Mouse (Mus musculus) embryonic facial prominence, embryonic 12.5 days (tissue): ENCODE measurements at regions not wholly inside any gene's neighbourhood (a gene's known extent, or its start where the extent isn't known, plus 50 kb on each side); places are given as distances from the start of the nearest gene placed in this dataset.

Experiments
- ATAC-seq: fragments of 200-750 bp; cut with Nextera tagmentation; 2 replicates; pipeline ENCODE4 v1.8.0; 2017; ENCODE audit not compliant: insufficient number of reproducible peaks, insufficient read depth, low FRiP score, low TSS enrichment
- H3K27ac ChIP-seq: fragments of 300-500 bp; sonication (generic); 2 replicates; pipeline ENCODE4 v1.5.1; 2016; ENCODE audit warnings: mild to moderate bottlenecking
- H3K27me3 ChIP-seq: fragments of 300-500 bp; sonication (generic); 2 replicates; pipeline ENCODE4 v1.6.1; 2016; ENCODE audit warnings: mild to moderate bottlenecking, moderate library complexity
- H3K36me3 ChIP-seq: fragments of 300-500 bp; sonication (generic); 2 replicates; pipeline ENCODE4 v1.6.1; 2016; ENCODE audit warnings: mild to moderate bottlenecking
- H3K4me1 ChIP-seq: fragments of 300-500 bp; sonication (generic); 2 replicates; pipeline ENCODE4 v1.6.1; 2016
- H3K4me2 ChIP-seq: fragments of 300-500 bp; sonication (generic); replicated peaks from 2 replicates; pipeline ENCODE4 v1.6.1; 2016; ENCODE audit warnings: mild to moderate bottlenecking, moderate library complexity
- H3K4me3 ChIP-seq: fragments of 300-500 bp; sonication (generic); 2 replicates; pipeline ENCODE4 v1.5.1; 2016; ENCODE audit warnings: mild to moderate bottlenecking
- H3K9ac ChIP-seq: fragments of 300-500 bp; sonication (generic); 2 replicates; pipeline ENCODE4 v1.6.1; 2016; ENCODE audit warnings: mild to moderate bottlenecking, moderate library complexity
- H3K9me3 ChIP-seq: fragments of 300-500 bp; sonication (generic); 2 replicates; pipeline ENCODE4 v1.6.1; 2016; ENCODE audit warnings: mild to moderate bottlenecking, moderate library complexity
- WGBS: fragments of 180-500 bp; shearing (Covaris S2); methylation state at CpG from one replicate; pipeline ENCODE4 v1.1.7; 2016; 5-methylcytosine and 5-hydroxymethylcytosine counted together

- ATAC-seq, result no peak
- no peak overlapping the region for H3K9ac ChIP-seq
Measured at GRCm38 (mm10) chr3:60320213-60320936, 152.3 kb upstream of the Mbnl1 start.

GRCm38 (mm10) chr3:60323514-60323913 is 149.1 kb upstream of the Mbnl1 start:
- H3K4me3 ChIP-seq, result no peak overlapping the region
- no peak overlapping the region for H3K9ac ChIP-seq
- no peaks in the 10 kb centered on the region for H3K36me3 ChIP-seq
- H3K4me2 ChIP-seq, result no peak overlapping the region
- H3K4me1 ChIP-seq, result no peaks in the 10 kb centered on the region
- H3K9me3 ChIP-seq, result no peaks in the 10 kb centered on the region
- H3K27me3 ChIP-seq, result no peaks in the 10 kb centered on the region
- no peak overlapping the region for H3K27ac ChIP-seq
- no peak for ATAC-seq

More at GRCm38 (mm10) chr3:60320213-60320936, 152.3 kb upstream of the Mbnl1 start:
- Histone ChIP-seq H3K36me3 (no peaks in the 10 kb centered on the region), H3K4me1 (no peaks in the 10 kb centered on the region), H3K9me3 (no peaks in the 10 kb centered on the region), H3K27ac (no peak overlapping the region), H3K4me2 (no peak overlapping the region), H3K4me3 (no peak overlapping the region), H3K27me3 (no peaks in the 10 kb centered on the region)
- WGBS, result 47% methylated on average over 1 of the region's 1 CpGs

GRCm38 (mm10) chr3:60324416-60324815 is 148.2 kb upstream of the Mbnl1 start:
- Histone ChIP-seq H3K4me3 (no peak overlapping the region), H3K27me3 (no peaks in the 10 kb centered on the region), H3K9ac (no peak overlapping the region), H3K36me3 (no peaks in the 10 kb centered on the region), H3K9me3 (no peaks in the 10 kb centered on the region), H3K4me2 (no peak overlapping the region), H3K4me1 (no peaks in the 10 kb centered on the region), H3K27ac (no peak overlapping the region)
- no peak for ATAC-seq

- no peak overlapping the region for H3K4me3 ChIP-seq
- H3K36me3 ChIP-seq, result no peaks in the 10 kb centered on the region
- no peak overlapping the region for H3K4me2 ChIP-seq
- ATAC-seq, result no peak
- H3K9ac ChIP-seq, result no peak overlapping the region
- H3K27ac ChIP-seq, result no peak overlapping the region
- H3K4me1 ChIP-seq, result no peaks in the 10 kb centered on the region
- H3K9me3 ChIP-seq, result no peaks in the 10 kb centered on the region
- H3K27me3 ChIP-seq, result no peaks in the 10 kb centered on the region
Measured at GRCm38 (mm10) chr3:60324969-60325368, 147.7 kb upstream of the Mbnl1 start.

GRCm38 (mm10) chr3:60332460-60332859 is 140.2 kb upstream of the Mbnl1 start:
- H3K27me3 ChIP-seq, result no peaks in the 10 kb centered on the region
- no peak overlapping the region for H3K9ac ChIP-seq
- H3K4me3 ChIP-seq, result no peak overlapping the region
- H3K36me3 ChIP-seq, result no peaks in the 10 kb centered on the region
- H3K9me3 ChIP-seq, result no peaks in the 10 kb centered on the region
- no peak overlapping the region for H3K4me2 ChIP-seq
- ATAC-seq, result no peak
- no peak overlapping the region for H3K27ac ChIP-seq
- no peaks in the 10 kb centered on the region for H3K4me1 ChIP-seq

GRCm38 (mm10) chr3:60333669-60334068 is 139.0 kb upstream of the Mbnl1 start:
- H3K9me3 ChIP-seq, result no peaks in the 10 kb centered on the region
- H3K9ac ChIP-seq, result no peak overlapping the region
- 91% methylated on average over 2 of the region's 2 CpGs for WGBS
- no peaks in the 10 kb centered on the region for H3K4me1 ChIP-seq
- no peak for ATAC-seq
- no peak overlapping the region for H3K4me3 ChIP-seq
- H3K27me3 ChIP-seq, result no peaks in the 10 kb centered on the region
- H3K36me3 ChIP-seq, result no peaks in the 10 kb centered on the region
- no peak overlapping the region for H3K4me2 ChIP-seq
- no peak overlapping the region for H3K27ac ChIP-seq

GRCm38 (mm10) chr3:60334133-60334532 is 138.5 kb upstream of the Mbnl1 start:
- Histone ChIP-seq H3K27me3 (no peaks in the 10 kb centered on the region), H3K27ac (no peak overlapping the region), H3K4me3 (no peak overlapping the region), H3K36me3 (no peaks in the 10 kb centered on the region), H3K9ac (no peak overlapping the region), H3K9me3 (no peaks in the 10 kb centered on the region), H3K4me1 (no peaks in the 10 kb centered on the region), H3K4me2 (no peak overlapping the region)
- 87% methylated on average over 2 of the region's 2 CpGs for WGBS
- ATAC-seq, result no peak

GRCm38 (mm10) chr3:60346390-60346789 is 126.2 kb upstream of the Mbnl1 start:
- H3K4me3 ChIP-seq, result no peak overlapping the region
- no peak overlapping the region for H3K9ac ChIP-seq
- H3K9me3 ChIP-seq, result no peaks in the 10 kb centered on the region
- H3K27me3 ChIP-seq, result no peaks in the 10 kb centered on the region
- no peaks in the 10 kb centered on the region for H3K36me3 ChIP-seq
- no peaks in the 10 kb centered on the region for H3K4me1 ChIP-seq
- ATAC-seq, result no peak
- H3K27ac ChIP-seq, result no peak overlapping the region
- no peak overlapping the region for H3K4me2 ChIP-seq

- no peak overlapping the region for H3K27ac ChIP-seq
- no peaks in the 10 kb centered on the region for H3K4me1 ChIP-seq
- no peak overlapping the region for H3K9ac ChIP-seq
- no peaks in the 10 kb centered on the region for H3K27me3 ChIP-seq
- H3K9me3 ChIP-seq, result no peaks in the 10 kb centered on the region
- H3K4me3 ChIP-seq, result no peak overlapping the region
- H3K36me3 ChIP-seq, result no peaks in the 10 kb centered on the region
- WGBS, result 73% methylated on average over 1 of the region's 1 CpGs
- H3K4me2 ChIP-seq, result no peak overlapping the region
- no peak for ATAC-seq
Measured at GRCm38 (mm10) chr3:60347049-60347448, 125.6 kb upstream of the Mbnl1 start.

- Histone ChIP-seq H3K4me3 (no peak overlapping the region), H3K27ac (no peak overlapping the region), H3K4me2 (no peak overlapping the region), H3K36me3 (no peaks in the 10 kb centered on the region), H3K27me3 (no peaks in the 10 kb centered on the region), H3K4me1 (no peaks in the 10 kb centered on the region), H3K9me3 (no peaks in the 10 kb centered on the region), H3K9ac (no peak overlapping the region)
- ATAC-seq, result no peak
- 80% methylated on average over 2 of the region's 2 CpGs for WGBS
Measured at GRCm38 (mm10) chr3:60371176-60371965, 101.3 kb upstream of the Mbnl1 start.

- 87% methylated on average over 1 of the region's 1 CpGs for WGBS
- Histone ChIP-seq H3K9me3 (no peaks in the 10 kb centered on the region), H3K36me3 (no peaks in the 10 kb centered on the region), H3K27ac (no peak overlapping the region), H3K4me3 (no peak overlapping the region), H3K9ac (no peak overlapping the region), H3K4me2 (no peak overlapping the region), H3K27me3 (no peaks in the 10 kb centered on the region), H3K4me1 (no peaks in the 10 kb centered on the region)
- no peak for ATAC-seq
Measured at GRCm38 (mm10) chr3:60373662-60374061, 99.0 kb upstream of the Mbnl1 start.

- WGBS, result 55% methylated on average over 2 of the region's 2 CpGs
- no peak for ATAC-seq
- H3K27me3 ChIP-seq, result no peaks in the 10 kb centered on the region
- no peak overlapping the region for H3K4me3 ChIP-seq
- H3K36me3 ChIP-seq, result no peaks in the 10 kb centered on the region
- no peak overlapping the region for H3K4me2 ChIP-seq
- no peaks in the 10 kb centered on the region for H3K9me3 ChIP-seq
- H3K9ac ChIP-seq, result no peak overlapping the region
- H3K4me1 ChIP-seq, result no peaks in the 10 kb centered on the region
- H3K27ac ChIP-seq, result no peak overlapping the region
Measured at GRCm38 (mm10) chr3:60388593-60388992, 84.0 kb upstream of the Mbnl1 start.
